Mouse (Mus musculus) gastrocnemius, adult 8-10 months (tissue): ENCODE measurements around the gene Ptpn11. TPM values are rescaled to one million over a fixed set of nuclear protein-coding genes. Genes with fewer than 3 reads are reported as not detected.
"Not testable (repeated sequence)": the region's sequence is repeated elsewhere in the genome, so short reads cannot be mapped to it uniquely, and the experiment has no call there.

Experiments used
- DNase-seq, 2 experiments: peaks; one replicate each; pipeline ENCODE4 v3.0.0; 2022; ENCODE audit warnings: low spot score in 2 of 2
- total RNA-seq, 4 experiments: library from RNA; stranded (reverse); gene quantifications; 2 replicates each; pipeline ENCODE4 v1.2.4; 2022

The Ptpn11 gene
- total RNA-seq, result 10 to 100 TPM; 60.1 to 89.9 (median 74.9) TPM

- DNase-seq, result peak; percentile 61 to 72
These were observed at the start of gene Ptpn11 for GRCm38 (mm10) chr5:121190836-121191583. Ptpn11 (minus strand) TSS chr5:121191397.

- no peak for DNase-seq
These were observed 48.6 kb upstream of the Ptpn11 start for GRCm38 (mm10) chr5:121239846-121240245.

DNA sequence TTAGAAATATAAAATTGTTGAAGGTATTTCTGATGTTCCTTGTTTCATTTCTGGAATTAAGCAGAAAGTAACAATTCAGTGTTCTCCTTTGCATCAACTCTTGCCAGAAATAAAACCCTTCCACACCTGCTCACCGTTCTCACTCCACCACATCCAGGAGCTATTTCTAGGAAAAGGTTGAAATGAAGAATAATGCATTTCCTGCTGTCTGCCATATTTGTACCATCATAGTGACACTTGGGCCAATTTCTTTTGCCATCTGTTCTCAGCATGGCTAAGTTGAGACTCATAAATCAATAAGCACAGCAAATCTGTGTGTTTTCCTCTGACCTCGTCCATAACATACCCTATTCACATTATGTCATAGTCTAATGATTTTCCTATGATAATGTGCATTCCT, 47.0 kb upstream of the Ptpn11 start:
- DNase-seq, result no peak

- no peak for DNase-seq
These were observed 45.0 kb upstream of the Ptpn11 start for GRCm38 (mm10) chr5:121236171-121236570.

GRCm38 (mm10) chr5:121233726-121234125, 42.5 kb upstream of the Ptpn11 start:
- DNase-seq, result no peak

GRCm38 (mm10) chr5:121232789-121233188, 41.6 kb upstream of the Ptpn11 start:
- DNase-seq, result no peak

- no peak for DNase-seq
These were observed 39.6 kb upstream of the Ptpn11 start for GRCm38 (mm10) chr5:121230811-121231210.

DNA sequence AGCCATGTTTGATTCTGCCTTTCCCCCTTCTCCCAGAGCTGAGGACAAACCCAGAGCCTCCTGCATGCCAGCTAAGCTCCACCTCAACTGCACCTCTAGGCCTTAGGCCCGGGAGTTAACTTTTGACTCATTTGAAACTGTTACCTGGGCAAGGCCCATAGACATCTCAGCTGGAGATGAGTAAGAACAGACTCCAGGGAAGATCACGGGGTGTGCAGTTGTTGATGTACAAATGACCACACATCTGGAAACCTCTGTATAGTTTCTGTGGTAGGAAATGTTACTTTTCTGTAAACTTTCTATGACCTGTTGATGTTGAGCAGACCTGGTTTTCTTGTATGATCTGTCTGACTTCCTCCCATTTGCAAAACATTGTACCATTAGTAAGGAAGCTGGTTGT, 38.0 kb upstream of the Ptpn11 start:
- no peak for DNase-seq

- not testable (repeated sequence) for DNase-seq
These were observed 36.1 kb upstream of the Ptpn11 start for GRCm38 (mm10) chr5:121227330-121227729.

DNA sequence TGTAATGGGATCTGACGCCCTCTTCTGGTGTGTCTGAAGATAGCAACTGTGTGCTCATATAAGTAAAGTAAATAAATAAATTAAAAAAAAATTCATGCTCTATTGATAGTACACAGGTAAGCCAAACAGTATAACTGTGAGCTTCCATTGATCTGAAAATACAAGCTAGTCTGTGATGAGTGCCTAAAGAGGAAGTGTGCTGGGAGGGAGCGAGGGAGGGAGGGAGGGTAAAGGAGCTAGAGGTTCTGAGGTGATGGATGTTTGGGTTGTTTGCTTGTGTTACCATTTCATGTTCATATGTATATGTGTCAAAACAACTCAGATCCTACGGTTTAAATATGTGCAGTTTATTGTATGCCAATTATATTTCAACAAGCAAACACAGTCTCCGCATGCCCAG, 35.6 kb upstream of the Ptpn11 start:
- DNase-seq, result no peak

DNA sequence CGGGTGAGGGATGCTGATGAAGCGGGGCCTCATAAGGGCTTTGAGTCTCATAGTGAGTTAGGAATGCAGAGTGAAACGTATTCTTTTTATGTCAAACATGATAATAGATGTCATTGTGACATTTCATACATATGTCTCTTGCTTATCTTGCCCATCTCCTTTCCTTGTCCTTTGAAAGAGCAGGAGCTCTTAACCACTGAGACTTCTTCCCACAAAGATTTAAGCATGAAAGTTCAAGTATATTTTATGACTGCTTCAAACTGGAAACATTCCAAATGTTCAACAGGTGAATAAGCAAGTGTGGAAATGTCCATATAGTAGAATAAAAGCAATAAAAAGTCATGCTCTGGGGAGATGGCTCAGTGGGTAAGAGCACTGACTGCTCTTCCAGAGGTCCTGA, 35.2 kb upstream of the Ptpn11 start:
- no peak for DNase-seq

GRCm38 (mm10) chr5:121225854-121226253, 34.7 kb upstream of the Ptpn11 start:
- no peak for DNase-seq

- DNase-seq, result no peak
These were observed 33.7 kb upstream of the Ptpn11 start for GRCm38 (mm10) chr5:121224856-121225255.

- not testable (repeated sequence) for DNase-seq
These were observed 32.8 kb upstream of the Ptpn11 start for GRCm38 (mm10) chr5:121224020-121224419.

DNA sequence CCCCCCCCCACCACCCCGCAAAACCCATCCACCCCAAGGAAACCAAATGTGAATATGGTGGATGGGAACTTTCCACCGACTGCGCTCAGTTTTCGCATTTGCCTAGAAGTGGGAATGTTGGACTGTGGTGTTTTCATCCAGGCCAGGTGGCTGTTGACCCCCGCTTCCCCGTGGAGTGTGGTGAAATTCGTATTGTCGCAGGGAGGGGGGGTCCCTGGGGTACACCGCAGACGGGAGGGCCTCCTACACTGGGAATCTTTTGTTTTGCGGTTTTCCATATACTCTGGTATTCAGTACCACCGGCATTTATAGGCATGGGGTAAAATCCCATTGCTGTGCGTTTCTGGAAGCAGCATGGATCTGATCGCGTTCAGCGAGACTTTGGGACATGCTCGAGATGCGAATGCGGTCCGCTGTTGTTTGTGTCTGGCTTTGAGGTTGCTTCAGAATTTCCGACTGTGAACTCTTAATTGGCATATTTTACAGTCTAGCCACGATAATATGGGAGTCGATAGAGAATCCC, 30.2 kb upstream of the Ptpn11 start:
- no peak for DNase-seq

- peak in 1 of 2 experiments; percentile 7 for DNase-seq
These were observed 29.6 kb upstream of the Ptpn11 start for GRCm38 (mm10) chr5:121220732-121221301.

DNA sequence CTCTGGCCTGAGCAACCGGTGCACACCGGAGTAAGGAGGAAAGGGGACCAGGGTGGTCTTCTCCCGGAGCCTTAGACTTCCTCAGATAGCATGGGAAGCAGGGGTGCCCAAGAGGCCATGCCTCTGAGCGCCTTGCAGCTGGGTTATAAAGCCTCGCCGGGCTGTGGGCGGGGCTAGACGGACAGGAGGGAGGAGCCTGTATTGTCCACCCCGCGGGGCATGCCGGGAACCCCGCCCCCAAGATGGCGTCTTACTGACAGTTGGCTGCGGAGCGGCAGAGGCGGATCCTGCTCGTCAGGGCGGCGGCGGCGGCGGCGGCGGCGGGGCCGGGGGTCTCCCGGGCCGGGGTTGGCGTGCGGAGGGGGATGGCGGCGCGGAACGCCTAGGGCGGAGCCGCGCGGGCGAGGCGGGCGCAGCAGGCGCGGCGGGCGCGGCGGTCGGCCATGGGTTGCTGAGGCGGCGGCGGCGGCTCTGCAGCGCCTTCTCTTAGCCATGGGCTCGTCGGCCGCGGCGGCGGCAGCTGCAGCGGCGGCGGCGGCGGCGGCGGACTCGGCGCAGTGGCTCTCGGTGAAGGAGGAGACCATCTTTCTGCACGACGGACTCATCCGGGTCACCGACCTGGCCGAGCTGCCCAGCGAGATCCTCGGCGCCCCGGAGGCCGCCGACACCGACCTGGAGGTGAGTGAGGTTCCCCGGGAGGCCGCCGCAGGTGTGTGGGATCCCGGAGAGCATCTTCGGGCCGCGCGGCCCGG, 29.0 kb upstream of the Ptpn11 start, which contains the start of gene Hectd4:
TSS of gene Hectd4 (plus strand) at position 240 of the 752 bp plus-strand sequence.
- peak; percentile 93 to 94 for DNase-seq

GRCm38 (mm10) chr5:121219190-121219589, 28.0 kb upstream of the Ptpn11 start:
- no peak for DNase-seq

DNA sequence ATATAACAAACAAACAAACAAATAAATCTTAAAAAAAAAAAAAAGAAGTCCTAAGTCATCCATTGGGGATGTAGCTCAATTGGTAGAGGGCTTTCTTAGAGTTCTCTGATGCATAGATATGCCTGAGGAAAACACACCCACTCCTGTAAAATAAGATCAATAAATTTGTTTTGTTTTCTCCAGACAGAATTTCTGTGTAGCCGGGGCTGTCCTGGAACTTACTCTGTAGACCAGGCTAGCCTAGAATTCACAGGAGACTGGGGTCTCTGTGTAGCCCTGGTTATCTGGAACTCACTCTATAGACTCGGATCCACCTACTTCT, 26.1 kb upstream of the Ptpn11 start:
- DNase-seq, result no peak

GRCm38 (mm10) chr5:121216584-121217312, 25.6 kb upstream of the Ptpn11 start:
- not testable (repeated sequence) for DNase-seq

- DNase-seq, result no peak
These were observed 24.9 kb upstream of the Ptpn11 start for GRCm38 (mm10) chr5:121216126-121216446.
